Mouse (Mus musculus) mesoderm, embryonic 11.5 days (tissue): ENCODE measurements around the gene Usp39.

ENCODE experiments used
- DNase-seq: peaks from one replicate; pipeline ENCODE4 v3.0.0-alpha.2; 2012; ENCODE audit warnings: low read depth, low spot score

The Usp39 gene

DNA sequence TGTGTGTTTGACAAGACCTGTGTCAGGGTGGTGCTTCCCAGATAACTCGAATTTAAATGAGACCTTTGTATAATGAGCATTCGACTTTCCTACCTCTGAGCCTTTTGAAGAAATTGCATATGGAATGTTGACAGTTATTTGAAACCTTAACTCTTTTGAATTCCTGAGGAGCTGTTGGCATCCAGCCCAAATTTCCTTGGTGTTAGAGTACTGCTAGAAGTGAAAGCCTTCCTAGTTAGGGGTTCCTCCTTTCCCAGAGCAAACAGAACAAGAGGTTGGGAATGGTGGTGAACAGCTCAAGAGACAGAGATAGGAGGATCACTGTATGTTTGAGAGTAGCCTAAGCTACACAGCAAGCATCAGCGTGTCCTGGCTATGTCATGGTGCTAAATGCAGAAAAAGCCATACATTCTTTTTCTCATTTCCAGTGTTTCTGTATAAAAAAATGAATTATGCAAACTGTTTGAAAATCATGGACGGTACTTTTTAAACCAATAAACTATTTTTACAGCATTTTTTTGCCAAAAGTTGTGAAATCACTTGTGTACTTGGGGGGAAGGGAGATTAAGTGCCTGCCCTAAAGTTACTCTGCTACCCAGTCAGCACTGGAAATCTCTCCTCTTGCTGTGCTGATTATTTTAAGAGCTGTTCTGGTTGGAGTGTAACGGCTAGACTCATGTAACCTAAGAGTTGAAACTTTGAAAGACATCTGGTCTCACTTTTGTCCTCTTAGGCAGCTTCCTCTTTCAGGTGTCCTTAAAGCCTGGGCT, 7.8 kb upstream of the Usp39 start:
- DNase-seq = no peak

DNA sequence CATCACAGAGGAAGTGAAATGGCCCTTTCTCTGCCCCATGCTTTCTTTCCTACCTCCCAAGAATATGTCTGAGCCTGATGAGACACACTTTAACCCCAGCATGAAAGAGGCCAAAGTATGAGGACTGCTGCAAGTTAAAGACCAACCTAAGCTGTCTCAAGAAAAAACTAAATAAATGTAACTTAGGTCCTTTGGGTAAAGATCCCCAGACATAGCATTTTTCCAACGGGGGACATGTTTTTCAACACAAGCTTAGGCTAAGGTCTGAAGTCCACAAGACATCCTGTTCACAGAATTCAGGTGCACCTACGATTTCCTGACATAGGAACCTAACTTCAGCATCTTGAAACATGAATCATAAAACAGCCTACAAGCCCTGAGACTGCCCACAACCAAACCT, 5.2 kb upstream of the Usp39 start:
- DNase-seq = no peak

DNA sequence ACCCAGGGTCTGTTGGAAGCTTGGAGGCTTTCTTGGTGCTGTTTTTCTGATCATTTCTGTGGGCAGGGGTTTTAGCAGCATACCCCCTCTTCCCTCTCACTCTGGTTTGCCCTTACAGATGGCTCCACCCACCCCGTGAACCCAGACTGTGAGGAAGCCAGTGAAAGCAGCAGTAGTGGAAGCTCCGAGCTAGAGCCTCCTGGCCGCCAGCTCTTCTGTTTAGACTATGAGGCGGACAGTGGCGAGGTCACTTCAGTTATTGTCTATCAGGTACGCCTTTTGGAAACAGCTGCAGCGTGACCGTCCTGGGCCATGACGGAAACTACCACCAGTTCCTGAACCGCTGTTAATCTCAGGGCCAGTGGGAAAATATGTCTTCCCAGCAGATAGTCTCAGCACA, 3.4 kb upstream of the Usp39 start:
- DNase-seq = no peak

DNA sequence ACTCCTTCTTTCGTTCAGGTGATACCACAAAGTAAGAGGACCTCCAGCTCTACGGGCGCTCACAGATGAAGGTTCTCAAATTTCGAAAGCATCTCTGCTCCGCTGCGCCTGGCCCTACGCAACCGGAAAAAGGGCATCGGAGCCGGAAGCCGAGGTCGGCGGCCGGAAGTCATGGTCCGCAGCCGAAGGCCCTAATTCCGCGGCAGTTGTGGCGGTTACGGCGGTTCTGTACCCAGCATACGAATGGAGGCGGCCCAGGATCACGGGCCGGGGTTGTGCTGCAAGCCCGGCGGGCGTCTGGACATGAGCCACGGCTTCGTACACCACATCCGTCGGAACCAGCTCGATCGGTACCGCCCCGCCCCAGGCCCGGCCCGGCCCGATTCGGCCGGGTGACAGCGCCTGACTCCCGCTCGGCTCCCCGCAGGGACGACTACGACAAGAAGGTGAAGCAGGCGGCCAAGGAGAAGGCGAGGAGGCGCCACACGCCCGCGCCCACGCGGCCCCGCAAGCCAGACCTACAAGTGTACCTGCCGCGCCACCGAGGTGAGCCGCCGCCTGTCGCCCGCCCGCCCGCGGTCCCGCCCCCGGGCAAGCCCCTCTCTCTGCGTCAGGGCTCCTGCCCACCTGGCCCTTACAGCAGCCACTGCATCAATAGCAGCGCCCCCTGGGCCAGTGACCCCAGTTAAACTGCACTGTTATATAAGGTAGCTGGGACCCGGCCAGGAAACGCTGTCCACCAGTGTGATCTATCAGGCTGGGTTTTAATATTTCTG, 2.4 kb upstream of the Usp39 start, which contains the start of gene 0610030E20Rik:
0610030E20Rik (plus strand) TSS at position 152 of the 776 bp plus-strand sequence.
- DNase-seq = peak; percentile 75

DNA sequence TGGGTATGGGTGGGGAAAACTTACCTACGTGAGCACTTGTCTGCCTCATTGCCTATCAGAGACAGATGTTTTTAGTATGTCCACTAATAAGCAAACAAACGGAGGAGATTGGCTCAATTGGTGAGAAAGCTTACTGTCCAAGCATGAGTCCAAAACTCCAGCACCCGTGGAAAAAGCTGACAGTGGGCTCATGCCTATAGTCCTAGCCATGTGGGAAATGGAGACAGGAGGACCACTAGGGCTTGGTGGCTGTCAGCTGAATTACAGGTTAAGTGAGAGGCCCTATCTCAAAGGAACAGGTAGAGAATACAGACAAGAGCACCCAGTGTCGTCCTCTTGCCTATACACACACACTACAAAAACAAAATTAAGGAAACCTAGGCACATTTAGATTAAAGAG, 1.3 kb upstream of the Usp39 start:
- DNase-seq = no peak

DNA sequence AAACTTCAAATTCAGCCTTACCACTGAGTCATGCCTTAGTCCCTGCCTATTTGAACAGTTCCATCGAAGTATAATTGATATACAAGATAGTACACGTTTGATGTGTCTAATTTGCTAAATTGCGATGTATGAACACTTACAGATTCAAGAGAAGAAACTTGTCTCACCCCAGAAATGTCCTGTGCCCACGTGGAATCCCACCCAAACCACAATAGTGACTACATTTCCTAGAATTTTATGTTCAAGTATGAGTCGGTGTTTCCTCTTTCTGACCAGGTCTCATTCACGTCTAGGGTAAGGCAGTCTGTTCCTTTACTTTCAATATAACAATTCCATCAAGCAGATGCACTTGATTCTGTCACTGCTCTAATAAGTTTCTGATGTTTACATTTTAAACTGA, 649 bp upstream of the Usp39 start:
- DNase-seq = no peak

DNA sequence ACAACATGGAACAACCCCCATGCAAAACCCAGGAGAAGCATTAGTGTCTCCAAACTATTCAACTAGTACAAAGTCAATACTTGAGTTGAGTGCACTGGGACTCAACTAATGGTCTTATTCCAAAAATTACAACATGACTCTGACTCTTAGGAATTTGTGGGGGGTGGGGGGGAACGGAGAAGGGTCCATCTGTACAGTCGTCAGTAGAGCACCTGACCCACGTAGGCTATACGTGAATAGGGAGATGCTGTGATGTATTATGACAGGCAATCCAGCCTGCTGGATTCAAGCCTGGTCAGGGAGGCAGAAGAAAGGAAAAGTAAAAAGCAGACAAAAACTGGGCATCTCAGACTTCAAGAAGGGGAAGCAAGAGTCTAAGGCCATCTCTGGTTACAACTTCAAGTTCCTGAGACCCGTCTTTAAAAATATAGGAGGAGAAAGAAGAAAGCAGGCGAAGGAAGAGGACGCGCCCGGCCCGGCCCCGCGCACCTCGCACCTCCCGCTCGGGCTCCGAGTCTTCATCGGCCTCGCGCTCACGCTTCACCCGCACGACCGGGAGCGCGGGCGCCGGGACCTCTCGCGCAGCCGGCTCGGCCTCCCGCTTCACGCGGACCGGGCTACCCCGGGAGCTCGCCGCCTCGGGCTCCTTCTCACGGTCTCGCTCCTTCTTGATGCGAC, 449 bp downstream of the Usp39 start:
- no peak for DNase-seq

DNA sequence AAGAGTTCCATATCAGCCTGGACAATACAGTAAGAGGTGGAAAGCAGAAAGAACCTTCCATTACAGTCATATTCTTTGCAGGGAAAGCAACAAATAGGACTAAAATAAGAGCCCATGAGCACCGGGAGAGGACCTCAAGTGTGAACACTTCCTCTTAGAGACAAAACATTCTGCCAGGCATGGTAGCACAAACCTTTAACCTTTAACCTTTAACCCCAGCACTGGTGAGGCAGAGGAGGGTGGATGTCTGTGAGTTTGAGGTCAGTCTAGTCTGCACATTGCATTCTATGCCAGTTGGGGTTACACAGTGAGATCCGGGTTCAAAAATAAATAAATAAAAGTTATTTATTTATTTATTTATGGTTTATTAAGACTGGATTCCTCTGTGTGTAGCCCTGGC, 4.5 kb downstream of the Usp39 start:
- no peak for DNase-seq

DNA sequence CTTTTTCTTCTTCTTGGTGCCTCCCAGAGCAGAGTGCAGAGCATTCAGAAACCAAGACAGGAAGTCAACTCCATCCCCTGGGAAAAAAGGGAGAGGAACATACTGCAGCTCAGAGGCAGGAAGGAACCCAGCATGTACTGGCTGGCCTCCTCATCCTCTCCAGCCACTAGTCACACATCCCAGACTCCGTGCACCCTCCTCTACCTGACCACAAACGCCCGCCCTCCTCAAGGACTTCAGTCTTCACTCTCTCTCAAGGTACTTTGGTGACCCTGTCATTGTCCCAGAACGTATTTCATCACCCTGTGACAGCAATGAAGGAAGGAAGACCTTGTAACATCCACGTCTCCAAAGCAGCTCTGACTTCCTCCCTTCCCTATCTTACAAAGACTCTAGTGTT, 11.9 kb downstream of the Usp39 start:
- no peak for DNase-seq

DNA sequence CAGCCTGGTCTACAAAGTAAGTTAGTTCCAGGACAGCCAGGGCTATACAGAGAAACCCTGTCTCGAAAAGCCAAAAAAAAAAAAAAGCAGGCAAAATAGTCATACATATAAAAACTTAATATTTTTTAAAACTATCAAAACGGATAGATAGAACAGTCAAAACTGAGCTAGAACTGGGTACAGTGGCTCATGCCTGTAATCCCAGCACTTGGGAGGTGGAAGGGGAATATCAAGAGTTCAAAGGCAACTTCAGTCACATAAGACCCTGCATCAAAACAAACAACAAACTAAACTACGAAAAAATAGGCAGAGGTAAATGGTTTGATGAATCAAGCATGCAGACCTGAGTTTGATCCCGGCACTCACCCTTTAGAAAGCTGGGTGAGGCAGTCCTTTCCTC, 14.9 kb downstream of the Usp39 start:
- no peak for DNase-seq

DNA sequence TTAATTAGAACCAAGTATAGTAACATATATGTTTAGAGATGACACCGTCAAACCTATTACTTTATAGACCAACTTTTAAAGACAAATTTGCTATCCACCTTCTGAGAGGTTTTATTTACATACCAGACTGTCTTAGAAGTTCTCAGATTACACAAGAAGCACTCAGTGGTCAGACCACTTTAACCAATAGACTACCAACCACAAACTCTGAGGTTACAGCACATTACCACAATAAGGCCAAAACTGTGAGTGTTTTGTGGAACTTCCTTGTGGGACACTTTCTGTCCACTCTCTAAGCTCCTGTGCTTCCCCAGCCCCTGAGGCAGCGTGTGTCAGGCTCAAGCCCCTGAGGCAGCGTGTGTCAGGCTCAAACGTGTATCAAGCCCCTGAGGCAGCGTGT, 16.0 kb downstream of the Usp39 start:
- DNase-seq = no peak

DNA sequence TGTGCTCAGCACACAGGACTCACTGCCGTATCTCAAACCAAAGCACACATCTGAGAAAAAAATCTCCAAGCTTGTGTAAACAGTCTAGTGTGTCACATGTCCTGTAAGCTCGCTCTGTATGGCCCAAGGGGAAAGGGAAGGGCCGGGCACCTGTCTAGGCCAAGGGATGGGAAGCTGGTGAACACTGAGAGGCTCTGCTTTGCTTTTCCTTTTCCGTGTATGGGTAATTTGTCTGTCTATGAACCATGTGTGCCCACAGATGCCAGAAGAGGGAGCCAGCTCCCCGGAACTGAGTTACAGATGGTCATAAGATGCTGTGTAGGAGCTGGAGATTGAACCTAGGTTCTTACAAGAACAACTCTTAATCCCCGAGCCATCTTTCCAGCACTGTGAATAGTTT, 18.7 kb downstream of the Usp39 start:
- DNase-seq = no peak

DNA sequence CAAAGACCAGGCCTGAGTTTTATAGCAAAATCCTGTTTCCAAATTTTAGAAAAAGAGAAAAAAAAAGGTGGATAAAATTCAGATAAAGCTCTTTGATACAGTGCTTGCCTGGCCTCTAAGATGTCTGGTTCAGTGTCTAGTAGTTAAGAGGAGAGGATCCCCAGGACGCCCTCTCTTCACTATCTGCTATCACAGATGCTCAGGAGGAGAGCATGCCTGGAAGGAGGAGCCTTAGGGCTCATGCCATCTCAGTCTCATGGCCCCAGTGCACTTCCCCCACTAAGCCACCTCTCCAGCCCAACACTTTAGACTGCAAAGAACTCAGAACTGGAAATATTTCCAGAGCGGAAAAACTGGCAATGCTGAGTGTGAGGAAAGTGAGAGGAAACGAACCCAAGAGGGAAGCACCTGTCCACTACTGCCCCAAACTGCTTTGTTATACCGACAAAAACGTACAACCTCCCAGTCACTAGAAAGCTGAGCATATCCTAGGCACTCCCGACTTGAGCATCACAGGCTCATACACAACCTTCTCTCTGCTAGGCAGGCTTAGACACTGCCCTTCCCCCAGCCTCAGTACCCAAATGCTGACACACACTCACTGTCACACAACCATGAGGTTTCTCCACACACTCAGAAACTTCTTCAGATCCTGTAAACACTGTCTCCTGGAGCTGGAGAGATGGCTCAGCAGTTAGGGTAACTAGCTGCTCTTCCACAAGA, 21.0 kb downstream of the Usp39 start:
- no peak for DNase-seq

DNA sequence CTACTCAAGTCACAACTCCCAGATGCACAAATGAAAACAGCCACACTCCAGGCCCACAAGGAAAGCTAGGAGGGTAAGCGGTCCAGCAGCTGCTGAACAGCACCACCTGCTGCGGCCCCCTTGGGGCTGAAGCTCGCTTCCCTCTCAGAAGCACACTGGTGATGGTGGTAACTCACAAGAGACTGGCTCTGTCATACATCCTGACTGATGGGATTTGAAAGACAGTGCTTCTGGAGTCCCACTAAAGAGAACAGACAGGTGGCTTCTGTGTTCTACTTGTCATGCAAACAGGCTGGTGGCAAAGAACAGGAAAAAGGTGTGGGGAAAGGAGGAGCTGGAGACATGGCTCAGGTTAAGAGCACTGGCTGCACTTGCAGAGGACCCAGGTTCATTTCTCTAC, 22.0 kb downstream of the Usp39 start:
- no peak for DNase-seq

DNA sequence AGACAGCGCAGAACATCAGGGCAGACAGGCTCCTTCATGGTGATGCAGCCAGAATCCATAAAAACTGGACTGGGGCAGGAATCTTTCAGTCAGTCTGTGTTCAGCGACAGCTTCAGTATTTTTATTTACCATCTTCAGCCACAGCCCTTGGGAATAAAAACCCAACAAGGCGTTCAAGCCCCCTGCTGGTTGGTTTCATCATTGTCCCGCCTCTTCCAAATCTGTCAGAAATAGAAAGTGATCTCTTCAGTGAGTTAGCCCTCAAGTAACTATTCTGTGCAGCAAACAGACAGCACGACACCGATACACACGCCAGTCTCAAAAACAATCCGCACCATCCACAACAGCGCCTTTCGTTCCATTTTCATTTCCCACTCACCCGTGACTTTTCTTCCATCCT, 26.0 kb downstream of the Usp39 start:
- DNase-seq = peak; percentile 32

DNA sequence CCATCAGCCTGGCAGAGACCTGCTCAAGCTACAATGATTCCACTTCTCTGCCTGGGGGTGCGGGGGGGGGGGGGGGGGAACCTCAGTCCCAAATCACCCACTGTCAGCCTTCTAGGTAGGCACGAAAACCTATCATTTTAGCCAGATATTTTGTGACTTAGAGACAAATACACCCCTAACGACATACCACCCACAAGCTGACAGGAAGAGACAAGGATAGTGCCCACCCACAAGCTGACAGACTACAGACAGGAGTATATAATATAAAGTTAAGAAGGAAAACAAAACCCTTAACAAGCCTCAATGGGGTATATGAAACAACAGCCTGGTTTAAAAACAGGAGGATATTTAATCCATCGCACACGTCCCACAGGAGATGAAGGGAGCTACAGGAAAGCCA, 26.5 kb downstream of the Usp39 start:
- no peak for DNase-seq

DNA sequence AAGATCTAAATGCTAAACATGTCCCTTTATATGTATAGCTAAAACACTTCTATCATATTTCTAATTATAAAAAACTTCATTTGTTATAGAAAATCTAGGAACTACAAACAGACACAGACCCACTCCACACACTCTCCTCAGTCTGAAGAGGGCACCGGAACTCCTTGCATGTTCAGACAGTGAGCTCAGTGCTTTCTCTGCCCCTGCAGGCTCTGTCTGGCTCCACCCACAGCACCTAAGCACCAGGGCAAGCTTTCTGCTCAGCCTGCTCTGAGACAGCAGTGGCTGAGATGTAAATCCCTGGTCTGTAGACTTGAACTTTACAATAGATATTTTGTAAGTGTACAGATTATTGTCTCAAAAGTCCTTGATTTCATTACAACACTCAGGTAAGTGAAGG, 28.9 kb downstream of the Usp39 start:
- no peak for DNase-seq

DNA sequence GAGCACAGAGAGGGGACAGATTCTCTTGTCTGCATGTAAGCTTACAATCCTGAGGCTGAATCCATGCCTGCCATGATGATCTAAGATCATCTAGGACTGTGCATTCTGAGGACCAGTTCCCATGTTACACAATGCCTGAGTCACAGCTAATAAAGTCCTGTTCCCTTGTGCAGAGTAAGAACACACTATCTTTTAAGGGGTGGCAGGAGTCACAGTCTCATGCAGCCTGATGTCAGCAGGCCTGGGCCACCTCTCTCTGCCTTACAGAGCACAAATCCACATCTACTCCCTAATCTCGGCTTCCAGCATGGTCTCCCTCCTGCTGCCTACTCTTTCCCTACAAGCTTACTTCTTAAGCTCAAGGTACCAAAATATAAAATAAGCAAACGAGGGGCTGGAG, 29.6 kb downstream of the Usp39 start:
- no peak for DNase-seq

DNA sequence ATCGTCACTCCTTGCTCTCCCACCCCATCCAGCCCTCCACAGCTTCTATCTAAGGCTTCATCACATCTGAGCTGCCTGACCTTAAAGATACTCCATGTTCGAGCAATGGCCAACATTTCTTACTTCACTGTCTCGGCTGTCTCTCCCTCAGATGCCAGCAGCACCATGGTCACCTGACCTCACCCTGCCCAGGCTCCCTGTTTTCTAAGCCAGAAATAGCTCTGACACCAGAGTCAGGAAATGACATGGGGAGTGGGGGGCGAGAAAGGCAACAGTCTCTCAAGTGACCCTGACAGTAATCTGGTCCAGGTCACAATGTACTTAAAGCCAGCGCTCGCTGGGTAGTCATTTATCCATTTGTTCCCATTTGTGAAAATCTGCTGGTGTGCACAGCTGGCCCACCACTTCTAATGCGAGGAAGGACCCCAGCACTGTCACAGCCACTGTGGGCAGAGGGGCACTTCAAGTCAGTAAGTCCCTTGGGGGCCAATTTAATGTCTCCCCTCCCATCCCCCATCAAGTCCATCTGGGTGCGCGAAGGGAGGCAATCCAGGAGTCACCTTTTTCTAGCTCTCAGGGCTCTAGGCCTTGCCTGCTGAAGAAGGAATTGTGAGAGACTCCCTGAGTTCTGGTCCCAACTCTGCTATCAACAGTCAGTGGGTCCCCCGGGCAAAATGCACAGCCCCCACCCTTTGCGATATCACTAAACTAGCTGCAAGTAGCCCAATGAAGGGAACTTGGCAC, 31.7 kb downstream of the Usp39 start:
- no peak for DNase-seq

DNA sequence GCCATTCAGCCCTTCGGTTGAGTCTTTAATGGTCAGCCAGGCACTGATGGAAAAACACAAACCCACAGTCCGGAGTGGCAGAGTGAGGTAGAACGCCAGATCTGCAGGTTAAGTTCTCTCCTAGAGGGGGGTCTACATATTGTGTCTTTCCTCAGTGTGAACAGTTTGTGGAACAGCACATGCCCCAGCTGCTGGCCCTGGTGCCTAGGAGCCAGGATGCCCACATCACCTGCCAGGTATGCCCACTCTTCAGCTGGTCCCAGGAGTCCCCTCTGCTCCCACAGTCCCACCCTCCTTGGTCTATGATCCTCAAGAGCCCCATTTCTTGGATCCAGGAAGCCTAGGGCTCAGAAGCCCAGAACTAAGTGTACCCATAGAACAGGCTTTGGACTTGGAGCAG, 32.8 kb downstream of the Usp39 start:
- DNase-seq = no peak

DNA sequence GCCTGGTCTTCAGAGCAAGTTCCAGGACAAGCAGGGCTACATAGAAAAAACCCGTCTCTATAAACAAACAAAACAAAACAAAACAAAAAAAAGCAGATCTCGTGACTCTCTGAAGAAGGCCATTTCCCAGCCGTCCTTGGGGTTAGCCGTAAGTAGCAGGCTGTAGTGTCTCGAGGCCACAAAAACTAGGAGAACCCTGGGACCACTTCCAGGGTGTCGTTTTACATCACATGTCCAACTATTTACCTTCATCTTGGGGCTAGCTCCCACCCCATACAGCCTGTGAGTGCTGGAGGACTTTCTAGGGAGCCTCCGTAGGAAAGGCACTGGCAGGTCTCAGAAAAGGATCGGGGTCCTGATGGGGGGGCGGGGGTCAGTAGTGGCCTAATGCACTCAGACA, 41.5 kb downstream of the Usp39 start:
- DNase-seq = no peak
